Mouse (Mus musculus) small intestine, adult 2 months (tissue): ENCODE measurements at regions not wholly inside any gene's neighbourhood (a gene's known extent, or its start where the extent isn't known, plus 50 kb on each side); places are given as distances from the start of the nearest gene placed in this dataset.

Experiments used
- CTCF ChIP-seq: fragments of 200-500 bp; IDR thresholded peaks from 2 replicates; pipeline ENCODE4 v1.5.1; 2012; ENCODE audit warnings: low read depth, mild to moderate bottlenecking, control low read depth, inconsistent platforms, low read length, moderate library complexity, mixed read lengths; ENCODE audit not compliant: insufficient replicate concordance, insufficient read length; ENCODE audit errors: extremely low read depth
- POLR2A ChIP-seq: fragments of 200-500 bp; IDR thresholded peaks from 2 replicates; pipeline ENCODE4 v1.6.1; 2012; ENCODE audit warnings: low read depth, mild to moderate bottlenecking, control low read depth, inconsistent platforms, low read length, moderate library complexity

DNA sequence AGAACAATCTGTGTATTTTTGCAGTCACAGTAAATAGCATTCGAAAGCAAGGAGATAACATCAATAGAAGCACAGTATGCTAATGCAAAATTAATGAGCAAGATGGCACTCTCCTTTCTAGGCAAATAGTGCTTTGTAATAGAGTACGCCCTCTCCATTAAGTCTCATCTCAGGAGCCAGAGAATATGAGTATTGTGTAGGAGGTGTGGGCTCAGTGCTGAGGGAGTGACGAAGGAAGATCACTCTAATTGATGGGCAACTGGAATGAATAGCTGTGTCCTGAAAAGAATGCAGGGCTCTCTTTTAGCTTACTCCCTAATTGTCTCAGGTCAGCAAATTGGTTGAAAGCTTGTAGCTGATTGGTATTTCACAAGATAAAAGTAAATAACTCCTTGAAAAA, 590.1 kb upstream of the Nrp1 start:
- no peak for TF ChIP-seq CTCF
- TF ChIP-seq POLR2A = no peak
